Mouse (Mus musculus) cortical plate, adult 2 months (tissue): Measurements from ENCODE around the gene Iqsec1.

Source experiments
- CTCF ChIP-seq: fragments of 200-500 bp; IDR thresholded peaks from 2 replicates; pipeline ENCODE4 v1.5.1; 2011; ENCODE audit warnings: mild to moderate bottlenecking, control low read depth, low read length; ENCODE audit not compliant: insufficient read depth; ENCODE audit errors: extremely low read depth
- POLR2A ChIP-seq: fragments of 200-500 bp; IDR thresholded peaks from 2 replicates; pipeline ENCODE4 v1.6.1; 2011; ENCODE audit warnings: mild to moderate bottlenecking, low read length, control low read depth; ENCODE audit not compliant: insufficient read depth; ENCODE audit errors: extremely low read depth

GRCm38 (mm10) chr6:90736074-90736672, 252.3 kb downstream of the Iqsec1 start:
- no peak for TF ChIP-seq CTCF
- no peak for TF ChIP-seq POLR2A
